Mouse (Mus musculus) CD4-positive, CD25-positive, alpha-beta regulatory T cell, adult 4 months (primary cell): ENCODE measurements around the gene Phlpp1. TPM values are rescaled to one million over a fixed set of nuclear protein-coding genes. Genes with fewer than 3 reads are reported as not detected.
A peak's percentile ranks its signal among the peaks of the same experiment; 100 is the strongest.

ENCODE experiments used
- ATAC-seq: one replicate; pipeline ENCODE4 v1.8.0; 2017
- polyA plus RNA-seq, 2 experiments: library from polyadenylated mRNA; unstranded; fragments of 100-300 nt; shearing (Covaris generic); gene quantifications; one replicate each; pipeline ENCODE4 v1.2.1; 2017

The Phlpp1 gene
- polyA plus RNA-seq, 2 experiments from 2014 or later: 8.7 to 11.8 TPM

DNA sequence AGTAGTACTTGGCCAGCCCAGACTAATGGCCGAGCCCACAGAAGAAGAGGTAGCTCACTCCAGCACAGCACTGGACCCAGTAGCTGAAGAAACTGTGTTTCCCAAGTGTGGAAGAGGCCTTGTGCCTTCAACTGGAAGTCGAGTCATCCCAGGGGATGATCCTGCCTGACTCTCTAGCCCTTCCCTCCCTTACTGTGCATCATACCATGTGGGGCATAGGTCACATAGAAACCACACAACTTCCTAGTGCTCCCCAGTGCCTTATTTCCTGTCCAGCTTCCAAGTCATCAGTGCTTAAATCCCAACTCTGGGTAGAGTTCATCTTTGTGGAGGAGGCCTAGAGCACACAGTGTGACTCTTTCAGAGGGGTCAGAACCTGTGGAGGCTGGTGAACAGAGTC is 223.1 kb downstream of the Phlpp1 start:
- ATAC-seq: no peak

GRCm38 (mm10) chr1:106395476-106395875 is 223.9 kb downstream of the Phlpp1 start:
- ATAC-seq: peak; percentile 89

DNA sequence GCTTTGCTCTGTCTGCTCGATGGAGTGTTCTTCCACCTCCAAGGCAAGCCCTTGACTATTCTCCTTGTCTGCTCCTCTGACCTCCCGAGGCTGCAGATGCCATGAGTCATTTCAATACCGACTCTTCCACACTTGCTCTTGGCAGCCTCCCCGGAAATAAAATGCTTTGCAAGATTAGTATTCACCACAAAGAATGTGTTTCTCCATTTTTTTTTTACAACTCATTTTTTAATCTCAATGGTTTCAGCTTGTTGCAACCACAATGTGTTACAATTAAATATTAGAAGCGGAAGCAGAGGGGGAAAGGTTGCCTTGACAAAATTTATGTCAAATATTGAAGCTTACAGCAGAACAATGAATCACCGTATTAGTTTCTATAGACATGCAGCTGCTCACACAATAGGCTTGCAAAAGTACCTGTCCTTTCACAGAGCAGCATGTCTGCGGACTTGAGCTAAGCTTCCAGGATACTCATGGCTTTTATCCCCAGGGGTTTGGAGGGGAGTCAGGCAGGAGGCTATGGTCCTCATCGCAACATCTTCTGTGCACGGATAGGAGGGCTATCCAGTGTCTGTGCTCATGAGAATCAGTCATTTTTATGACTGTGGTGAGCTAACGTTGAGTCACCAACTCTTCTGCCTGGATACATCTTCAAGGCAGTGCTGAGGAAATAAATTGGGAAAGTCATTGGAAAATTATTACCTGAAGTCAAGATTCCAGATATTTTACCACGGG is 229.5 kb downstream of the Phlpp1 start:
- peak; percentile 53 for ATAC-seq

DNA sequence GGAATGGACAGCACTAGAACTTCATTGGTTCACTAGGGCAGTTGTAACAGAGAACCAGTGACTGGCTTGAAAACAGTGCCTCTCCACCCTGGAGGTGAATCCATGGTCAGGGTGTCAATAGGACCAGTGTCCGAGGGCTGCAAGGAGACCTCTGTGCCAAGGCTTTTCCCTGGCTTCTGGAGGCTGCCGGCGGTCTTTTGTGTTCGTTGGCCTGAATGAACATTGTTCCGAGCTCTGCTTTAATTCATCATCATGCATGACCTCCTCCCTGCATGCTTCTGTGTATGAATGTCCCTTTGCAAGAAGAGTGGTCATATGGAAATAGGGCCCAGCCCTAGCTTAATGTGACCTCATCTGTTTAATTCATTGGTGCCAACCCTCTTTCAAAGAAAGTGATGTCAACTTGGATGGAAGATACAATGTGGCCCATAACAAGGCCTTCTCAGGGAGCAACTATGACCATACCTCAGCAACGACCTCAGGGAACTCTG is 231.5 kb downstream of the Phlpp1 start:
- ATAC-seq: no peak

- ATAC-seq: no peak
Observed at GRCm38 (mm10) chr1:106406852-106407251, 235.3 kb downstream of the Phlpp1 start.

DNA sequence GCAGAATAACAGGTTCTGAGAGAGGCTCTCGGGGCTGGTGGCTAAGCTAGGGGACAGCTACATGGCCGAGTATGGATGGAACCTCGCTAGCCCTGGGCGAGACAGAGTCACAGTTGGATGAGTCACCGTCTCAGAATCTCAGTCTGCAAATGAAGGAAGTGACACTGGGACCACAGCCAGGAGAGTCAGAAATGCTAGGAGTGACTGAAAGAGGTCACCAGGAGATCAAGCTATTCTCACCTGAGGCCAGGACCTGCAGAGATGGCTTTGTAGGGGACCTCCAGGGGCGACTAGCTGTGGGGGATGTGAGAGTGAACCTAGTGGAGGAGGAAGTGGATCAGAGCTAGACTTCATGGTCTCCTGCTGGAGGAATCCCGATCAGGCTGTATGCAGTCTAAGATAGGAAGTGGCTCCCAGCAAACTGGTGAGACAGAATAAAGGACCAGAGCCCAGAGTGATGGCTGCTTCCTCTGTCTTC is 236.4 kb downstream of the Phlpp1 start:
- no peak for ATAC-seq

GRCm38 (mm10) chr1:106410858-106411257 is 239.3 kb downstream of the Phlpp1 start:
- ATAC-seq: no peak

DNA sequence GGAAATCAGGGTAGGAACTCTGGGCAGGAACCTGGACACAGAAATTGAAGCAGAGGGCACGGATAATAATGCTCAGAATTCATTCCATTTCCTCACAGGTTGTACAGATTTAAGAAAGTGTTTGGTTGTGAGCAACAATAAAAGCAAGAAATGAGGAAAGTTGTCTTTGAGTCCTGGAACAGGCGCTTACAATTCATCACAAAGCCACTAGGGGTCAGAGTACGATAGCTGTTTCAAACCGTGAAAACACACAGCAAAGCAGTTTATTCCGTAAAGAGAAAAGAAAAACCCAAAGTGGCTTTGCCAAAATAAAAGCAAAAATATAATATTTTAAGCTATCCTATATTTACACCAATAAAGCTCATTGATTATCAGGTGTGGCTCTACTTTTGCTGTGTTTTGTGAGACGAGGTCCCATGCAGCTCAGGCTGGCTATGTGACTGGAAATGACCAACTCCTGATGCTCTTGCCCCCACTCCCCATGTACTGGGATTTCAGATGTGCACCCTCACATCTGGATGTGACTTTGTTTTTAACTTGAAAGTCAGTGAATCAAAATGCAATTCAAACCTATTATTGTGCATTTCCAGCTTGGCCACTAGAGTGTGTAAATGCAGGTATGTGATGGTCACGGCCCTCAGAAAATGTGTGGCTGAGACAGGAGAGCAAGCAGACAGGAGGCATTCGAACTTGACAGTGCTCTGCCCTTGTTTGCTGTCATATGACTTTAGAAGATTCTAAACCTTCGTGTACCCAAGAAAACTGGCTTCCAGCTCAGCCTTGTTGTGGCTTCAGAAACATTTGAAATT is 253.8 kb downstream of the Phlpp1 start:
- peak; percentile 85 for ATAC-seq

DNA sequence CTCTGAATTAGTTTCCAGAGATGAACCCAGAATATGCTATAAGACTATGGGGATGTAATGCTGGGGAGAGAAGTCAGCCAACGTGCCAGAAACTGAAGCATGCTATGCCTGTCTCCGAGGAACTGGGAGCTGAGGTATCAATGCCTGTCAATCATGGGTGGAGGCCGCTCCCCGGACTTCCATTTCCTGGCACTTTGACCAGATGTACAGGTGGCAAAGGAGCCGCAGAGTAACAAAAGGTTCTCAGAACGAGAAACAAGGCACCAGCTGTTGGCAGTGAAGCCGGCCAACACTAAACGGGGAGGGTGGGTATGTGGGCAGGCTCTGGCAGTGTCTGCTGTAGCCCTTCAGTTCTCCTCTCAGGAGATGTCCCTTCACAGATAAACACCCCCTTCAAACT is 256.6 kb downstream of the Phlpp1 start:
- no peak for ATAC-seq

- no peak for ATAC-seq
Observed at GRCm38 (mm10) chr1:106428580-106428979, 257.0 kb downstream of the Phlpp1 start.

- ATAC-seq: no peak
Observed at GRCm38 (mm10) chr1:106433580-106433979, 262.0 kb downstream of the Phlpp1 start.

Other genes starting within 250 kb of the Phlpp1 start
- 1 to 10 TPM; 7.3 to 8.8 TPM for gene Zcchc2, start 181.3 kb upstream of the Phlpp1 start, polyA plus RNA-seq